Mouse (Mus musculus) erythroid progenitor cell, adult 5-6 weeks (primary cell): ENCODE measurements around the gene Npr2. TPM values are rescaled to one million over a fixed set of nuclear protein-coding genes. Genes with fewer than 3 reads are reported as not detected.

Experiments
- ATAC-seq: replicated peaks from 2 replicates; pipeline ENCODE4 v1.8.0; 2016; ENCODE audit warnings: moderate number of reproducible peaks, mild to moderate bottlenecking, moderate TSS enrichment, inconsistent platforms; ENCODE audit not compliant: poor library complexity, low FRiP score, severe bottlenecking
- total RNA-seq, 2 experiments: library from RNA; stranded (forward) in 1 of 2; stranded (reverse) in 1 of 2; fragments of 150-400 nt in 1 of 2; fragments of 186-747, 209-891 nt in 1 of 2; gene quantifications; 2 replicates each; pipeline versions ENCODE4 v1.2.3 to v1.2.4; 2015 to 2017; ENCODE audit warnings: low replicate concordance in 2 of 2

Npr2 gene
- total RNA-seq, 2 experiments from 2014 or later = not detected

GRCm38 (mm10) chr4:43613060-43613730, 18.5 kb upstream of the Npr2 start:
- peak; percentile 82 for ATAC-seq

DNA sequence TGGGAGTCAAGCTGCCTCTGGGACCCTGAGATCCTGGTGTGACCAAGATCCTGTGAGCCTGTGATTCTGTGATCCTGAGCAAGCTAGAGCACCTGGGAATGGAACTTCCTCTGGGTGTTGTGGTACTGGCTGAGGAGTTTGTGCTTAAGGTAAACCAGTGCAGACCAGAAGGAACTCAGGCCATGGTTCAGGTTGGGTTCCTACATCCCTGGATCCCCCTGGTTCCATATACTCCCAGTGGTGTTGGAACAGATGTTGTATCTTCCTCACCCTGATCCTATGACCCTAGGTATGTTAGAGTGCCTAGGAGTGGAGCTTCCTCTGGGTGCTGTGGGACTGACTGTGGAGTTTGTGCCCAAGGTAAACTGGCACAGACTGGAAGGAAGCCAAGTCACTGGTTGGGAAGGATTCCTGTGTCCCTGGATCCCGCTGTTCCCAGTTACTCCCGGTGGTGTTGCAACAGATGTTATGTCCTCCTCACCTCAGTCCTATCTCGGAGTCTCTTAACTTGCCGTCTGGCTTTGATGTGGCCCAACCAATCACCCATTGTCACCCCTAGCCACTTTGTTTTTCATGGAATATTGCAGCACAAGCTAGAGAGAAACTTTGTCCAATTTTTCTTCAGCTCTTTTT, 11.5 kb upstream of the Npr2 start:
- no peak for ATAC-seq

- ATAC-seq = no peak
Observed at GRCm38 (mm10) chr4:43629106-43629817, 2.5 kb upstream of the Npr2 start.

DNA sequence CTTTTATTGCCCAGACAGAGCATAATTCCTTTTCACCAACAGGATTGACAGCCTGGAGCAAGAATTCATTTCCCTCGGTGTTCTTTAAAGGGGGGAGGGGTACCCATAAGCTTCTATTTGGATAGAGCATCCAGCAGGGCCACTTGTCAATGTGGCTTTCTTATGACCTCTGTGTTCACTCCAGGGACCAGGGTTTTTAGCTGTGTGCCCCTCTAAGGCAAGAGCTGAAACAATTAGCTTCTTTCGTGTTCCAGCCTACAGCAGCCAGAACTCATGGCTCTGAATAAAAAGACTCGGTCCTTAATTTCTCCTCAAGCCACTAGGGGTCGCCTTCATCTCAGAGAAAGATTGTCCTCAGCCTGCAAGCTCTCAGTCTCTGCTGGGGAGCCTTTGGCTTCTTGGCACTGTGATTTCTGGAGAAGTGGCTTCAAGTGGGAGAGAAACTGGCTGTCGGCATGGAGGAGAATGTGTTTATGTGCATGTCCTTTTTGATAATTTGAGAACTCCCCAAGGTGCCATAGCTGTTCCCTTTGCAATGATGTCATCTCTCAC, 1.6 kb upstream of the Npr2 start:
- peak; percentile 85 for ATAC-seq

DNA sequence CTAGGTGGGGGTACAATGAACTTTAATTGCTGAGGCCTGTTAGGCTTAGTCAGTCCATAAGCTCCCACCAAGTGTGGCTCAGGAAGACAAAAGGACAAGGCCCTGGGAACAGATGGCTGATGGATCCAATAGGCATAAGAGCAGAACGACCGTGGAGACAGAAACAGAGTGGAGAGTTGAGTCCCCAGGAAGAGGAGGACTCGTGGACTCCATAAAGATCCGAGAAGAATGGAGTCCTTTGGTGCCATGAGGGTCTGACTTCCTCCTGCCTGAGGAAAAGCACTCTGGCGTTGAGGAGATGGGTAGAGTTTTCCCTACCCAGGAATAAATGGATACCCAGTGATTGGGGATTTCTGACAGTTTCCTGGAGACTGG, 1.1 kb upstream of the Npr2 start:
- no peak for ATAC-seq

DNA sequence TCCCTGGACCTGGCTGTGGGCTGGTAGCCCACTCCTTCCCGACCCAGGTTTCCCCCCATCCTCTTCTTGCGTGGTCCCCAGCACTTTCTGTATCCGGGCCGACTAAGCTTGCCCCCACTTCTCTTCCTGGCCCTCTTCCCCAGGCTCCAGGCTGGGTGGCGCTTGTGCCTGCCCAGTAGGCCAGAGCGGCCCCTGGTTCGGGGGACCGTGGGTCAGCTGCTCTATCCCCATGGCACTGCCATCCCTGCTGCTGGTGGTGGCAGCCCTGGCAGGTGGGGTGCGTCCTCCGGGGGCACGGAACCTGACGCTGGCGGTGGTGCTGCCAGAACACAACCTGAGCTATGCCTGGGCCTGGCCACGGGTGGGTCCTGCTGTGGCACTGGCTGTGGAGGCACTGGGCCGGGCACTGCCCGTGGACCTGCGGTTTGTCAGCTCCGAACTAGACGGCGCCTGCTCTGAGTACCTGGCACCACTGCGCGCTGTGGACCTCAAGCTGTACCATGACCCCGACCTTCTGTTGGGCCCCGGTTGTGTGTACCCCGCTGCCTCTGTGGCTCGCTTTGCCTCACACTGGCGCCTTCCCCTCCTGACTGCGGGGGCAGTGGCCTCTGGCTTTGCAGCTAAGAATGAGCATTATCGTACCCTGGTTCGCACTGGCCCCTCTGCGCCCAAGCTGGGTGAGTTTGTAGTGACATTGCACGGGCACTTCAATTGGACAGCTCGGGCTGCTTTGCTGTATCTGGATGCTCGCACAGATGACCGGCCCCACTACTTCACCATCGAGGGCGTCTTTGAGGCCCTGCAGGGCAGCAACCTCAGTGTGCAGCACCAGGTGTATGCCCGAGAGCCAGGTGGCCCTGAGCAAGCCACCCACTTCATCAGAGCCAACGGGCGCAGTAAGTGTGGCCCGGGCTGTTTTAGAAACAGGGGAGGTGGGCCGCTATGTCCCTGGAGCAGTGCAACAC, 503 bp downstream of the Npr2 start:
- ATAC-seq = no peak

- no peak for ATAC-seq
Observed at GRCm38 (mm10) chr4:43633296-43633695, 1.6 kb downstream of the Npr2 start.

GRCm38 (mm10) chr4:43633736-43634135, 2.0 kb downstream of the Npr2 start:
- ATAC-seq = no peak

- no peak for ATAC-seq
Observed at GRCm38 (mm10) chr4:43634621-43635374, 3.1 kb downstream of the Npr2 start.

GRCm38 (mm10) chr4:43636751-43637150, 5.0 kb downstream of the Npr2 start:
- ATAC-seq = no peak

- no peak for ATAC-seq
Observed at GRCm38 (mm10) chr4:43640076-43640475, 8.3 kb downstream of the Npr2 start.

GRCm38 (mm10) chr4:43640491-43640890, 8.8 kb downstream of the Npr2 start:
- no peak for ATAC-seq

- ATAC-seq = no peak
Observed at GRCm38 (mm10) chr4:43649783-43650182, 18.0 kb downstream of the Npr2 start.

DNA sequence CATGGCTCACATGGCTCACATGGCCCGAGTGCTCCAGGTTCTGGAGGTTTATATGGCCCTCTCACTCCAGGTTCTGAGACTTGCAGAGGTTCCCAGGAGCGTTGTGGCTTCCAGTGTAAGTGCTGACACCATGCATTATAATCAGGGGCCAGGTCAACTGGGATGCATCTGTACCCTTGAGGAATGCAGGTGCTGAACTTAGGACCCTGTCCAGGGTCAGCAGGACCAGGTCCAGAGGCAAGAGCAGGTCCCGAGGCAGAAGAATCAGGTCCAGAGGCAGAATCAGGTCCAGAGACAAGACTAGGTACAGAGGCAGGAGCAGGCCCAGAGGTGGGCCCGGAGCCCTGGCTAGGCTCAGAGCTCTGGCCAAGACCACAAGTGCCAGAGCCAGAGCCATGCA, 21.0 kb downstream of the Npr2 start:
- ATAC-seq = no peak

DNA sequence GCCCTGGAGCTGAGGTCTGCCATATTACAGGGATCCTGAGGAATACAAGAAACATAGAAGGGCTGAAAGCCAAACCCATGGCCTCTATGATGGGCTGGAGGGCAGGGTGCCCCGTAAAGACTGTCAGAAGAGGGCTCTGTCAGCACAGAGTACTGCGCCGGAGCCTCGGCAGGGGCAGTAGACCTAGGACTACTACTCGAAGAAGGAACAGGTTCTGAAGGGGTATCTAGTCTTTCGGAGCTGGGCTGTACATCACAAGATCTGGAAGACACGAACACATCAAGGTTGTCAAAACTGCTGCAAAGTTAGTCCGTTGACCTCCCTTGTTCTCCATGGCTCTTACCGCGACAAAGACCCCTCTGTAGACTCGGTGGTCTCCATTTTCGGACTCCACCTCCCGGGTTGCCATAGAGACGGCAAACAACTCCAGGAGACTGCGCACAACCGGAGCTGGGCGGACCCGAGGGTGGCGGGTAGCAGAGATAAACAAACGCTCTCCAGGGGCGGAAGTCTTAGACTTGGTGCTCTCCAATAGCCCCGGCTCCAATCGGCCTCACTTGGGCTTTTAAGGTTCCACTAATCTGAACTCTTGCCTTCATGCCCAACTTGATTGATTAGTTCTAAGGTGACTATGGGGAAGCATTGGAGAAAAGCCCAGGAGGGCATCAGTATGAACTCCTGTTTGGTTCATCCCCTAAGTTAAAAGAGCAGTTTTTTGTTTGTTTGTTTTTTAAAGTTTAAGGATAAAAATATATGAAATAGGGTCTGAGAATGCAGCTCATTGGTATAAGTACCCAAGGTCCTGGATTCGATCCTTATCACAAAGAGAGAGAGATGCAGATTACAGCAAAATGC, 21.7 kb downstream of the Npr2 start, which contains the start of gene Spag8:
Spag8 (minus strand) TSS at position 434 of the 855 bp plus-strand sequence.
- no peak for ATAC-seq

- ATAC-seq = no peak
Observed at GRCm38 (mm10) chr4:43655656-43656338, 24.1 kb downstream of the Npr2 start.

GRCm38 (mm10) chr4:43656339-43657109, 24.8 kb downstream of the Npr2 start, which contains the start of gene Hint2:
TSS of gene Hint2 (minus strand) at chr4:43656466.
- peak; percentile 96 for ATAC-seq
